Comparison of ENCODE assay signal across 14 mouse cellular contexts in the genomic region with DNA sequence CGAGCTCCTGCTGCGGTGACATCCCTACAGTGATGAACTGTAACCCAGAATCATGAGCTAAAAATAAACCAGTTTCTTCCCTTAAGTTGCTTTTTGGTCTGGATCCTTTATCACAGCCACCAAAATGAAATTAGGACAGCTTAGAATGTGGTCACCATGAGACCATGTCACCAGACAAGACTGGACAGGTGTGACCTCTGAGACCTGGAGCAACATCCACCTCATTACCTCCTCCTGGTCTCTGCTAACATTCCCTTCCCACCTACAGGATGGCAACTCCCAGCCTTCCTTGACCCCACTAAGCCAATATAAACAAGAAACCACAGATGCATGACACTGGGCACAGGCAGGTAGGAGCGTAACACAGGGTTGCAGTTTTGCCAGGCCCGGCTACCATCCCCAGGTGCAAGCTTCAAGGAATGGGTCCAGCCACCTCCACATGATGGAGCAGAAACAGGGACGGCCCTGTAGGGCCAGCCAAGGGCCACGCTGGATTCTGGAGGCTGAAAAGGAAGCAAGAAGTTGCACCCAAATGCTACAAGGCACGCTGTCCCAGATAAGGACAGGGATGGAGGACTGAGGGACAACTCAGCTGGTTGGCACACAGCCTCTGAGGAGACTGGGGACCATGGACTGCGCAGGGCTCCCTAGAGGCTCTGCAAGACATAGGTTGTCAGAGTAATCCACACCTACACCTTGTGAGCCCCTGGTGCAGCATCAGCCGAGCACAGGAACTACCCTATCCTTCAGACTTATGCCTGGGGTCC. TPM values are rescaled to one million over a fixed set of nuclear protein-coding genes. Genes with fewer than 3 reads are reported as not detected.
DNase-seq lines count a peak whose midpoint lies in the region; ATAC-seq and TF ChIP-seq lines count a peak whose summit lies in the region.
"Had no signal": no experiment of that assay in that cellular context is flagged by ENCODE, and none has a peak within 500 bp of the region (broad histone marks: within the 10 kb centered on the region; RNA-seq: fewer than 3 reads in every experiment).

No protein-coding gene starts in this region.

- H3K9me3 ChIP-seq in forebrain, embryonic 10.5 days: no peaks in the 10 kb centered on the region
- H3K9me3 ChIP-seq in forebrain, embryonic 14.5 days (replicated peaks; ENCODE audit: control insufficient read depth, low read length): no peaks in the 10 kb centered on the region
- H3K9me3 ChIP-seq in limb, embryonic 12.5 days: 0 out of 2 replicates have a peak, but pooled peaks cover 5% of the 10 kb centered on the region
- no peaks in the 10 kb centered on the region for H3K9me3 ChIP-seq in limb, embryonic 10.5 days (replicated peaks)
- H3K9me3 ChIP-seq in intestine, postnatal 0 days (ENCODE audit: control insufficient read depth): no peaks in the 10 kb centered on the region
- H3K9me3 ChIP-seq: hindbrain, embryonic 15.5 days; limb, embryonic 13.5 days; midbrain, embryonic 10.5 days had no signal

- peak overlapping the region; percentile 53 for H3K27ac ChIP-seq in forebrain, embryonic 10.5 days
- H3K27ac ChIP-seq in forebrain, embryonic 14.5 days (ENCODE audit: low read depth, low read length): no peak overlapping the region
- H3K27ac ChIP-seq in limb, embryonic 12.5 days: no peak overlapping the region
- no peak overlapping the region for H3K27ac ChIP-seq in limb, embryonic 10.5 days
- no peak overlapping the region for H3K27ac ChIP-seq in intestine, postnatal 0 days (ENCODE audit: low read depth, low read length)
- H3K27ac ChIP-seq: hindbrain, embryonic 15.5 days; midbrain, embryonic 10.5 days had no signal

- H3K4me1 ChIP-seq in forebrain, embryonic 10.5 days: peaks cover 22% of the 10 kb centered on the region
- H3K4me1 ChIP-seq in forebrain, embryonic 14.5 days (ENCODE audit: control insufficient read depth, insufficient read depth, low read length): no peaks in the 10 kb centered on the region
- peaks cover 13% of the 10 kb centered on the region for H3K4me1 ChIP-seq in limb, embryonic 12.5 days (replicated peaks)
- H3K4me1 ChIP-seq in limb, embryonic 10.5 days: peaks cover 25% of the 10 kb centered on the region
- H3K4me1 ChIP-seq in intestine, postnatal 0 days (replicated peaks; ENCODE audit: control insufficient read depth, insufficient read depth, low read length): no peaks in the 10 kb centered on the region
- H3K4me1 ChIP-seq: hindbrain, embryonic 15.5 days had no signal

- TF ChIP-seq CTCF in intestine, postnatal 0 days (IDR thresholded peaks at IDR 0.05; ENCODE audit: low read depth): no peak

- DNase-seq in forebrain, embryonic 10.5 days (ENCODE audit: extremely low spot score, low spot score): no peak
- DNase-seq in forebrain, embryonic 14.5 days (ENCODE audit: low spot score): no peak
- no peak for DNase-seq in limb, embryonic 10.5 days (ENCODE audit: low spot score)
- no peak for DNase-seq in right cerebral cortex, postnatal 4 days
- DNase-seq: adrenal gland, postnatal 10 days; kidney, adult 9 months; layer of hippocampus, postnatal 36 days had no signal

- H3K27me3 ChIP-seq in forebrain, embryonic 10.5 days (ENCODE audit: poor library complexity, severe bottlenecking): no peaks in the 10 kb centered on the region
- no peaks in the 10 kb centered on the region for H3K27me3 ChIP-seq in forebrain, embryonic 14.5 days (replicated peaks; ENCODE audit: control insufficient read depth, insufficient read depth, low read length)
- H3K27me3 ChIP-seq in limb, embryonic 12.5 days: no peaks in the 10 kb centered on the region
- H3K27me3 ChIP-seq in limb, embryonic 10.5 days (ENCODE audit: low read depth, poor library complexity, severe bottlenecking): no peaks in the 10 kb centered on the region
- H3K27me3 ChIP-seq in intestine, postnatal 0 days (replicated peaks; ENCODE audit: control insufficient read depth, insufficient read depth, low read length): no peaks in the 10 kb centered on the region
- H3K27me3 ChIP-seq: hindbrain, embryonic 15.5 days; limb, embryonic 13.5 days had no signal

- no peaks in the 10 kb centered on the region for H3K36me3 ChIP-seq in forebrain, embryonic 10.5 days (replicated peaks)
- H3K36me3 ChIP-seq in forebrain, embryonic 14.5 days (ENCODE audit: control insufficient read depth, insufficient read depth, low read length): no peaks in the 10 kb centered on the region
- no peaks in the 10 kb centered on the region for H3K36me3 ChIP-seq in limb, embryonic 12.5 days
- peaks cover 15% of the 10 kb centered on the region for H3K36me3 ChIP-seq in limb, embryonic 10.5 days
- no peaks in the 10 kb centered on the region; the same call in 1 of the 2 replicates for H3K36me3 ChIP-seq in intestine, postnatal 0 days (ENCODE audit: control insufficient read depth, insufficient read depth)
- H3K36me3 ChIP-seq: hindbrain, embryonic 15.5 days; midbrain, embryonic 10.5 days had no signal

- no peak overlapping the region for H3K4me2 ChIP-seq in forebrain, embryonic 14.5 days (ENCODE audit: low read length)
- H3K4me2 ChIP-seq in limb, embryonic 12.5 days: no peak overlapping the region
- no peak overlapping the region for H3K4me2 ChIP-seq in intestine, postnatal 0 days (replicated peaks; ENCODE audit: low read depth)
- H3K4me2 ChIP-seq: hindbrain, embryonic 15.5 days; limb, embryonic 13.5 days had no signal

- ATAC-seq in forebrain, embryonic 14.5 days: no peak
- no peak for ATAC-seq in limb, embryonic 12.5 days (ENCODE audit: insufficient number of reproducible peaks, insufficient read depth, low FRiP score, low TSS enrichment, low read depth)
- peak; percentile 43 for ATAC-seq in erythroid progenitor cell, adult 5-6 weeks (replicated peaks; ENCODE audit: low FRiP score, poor library complexity, severe bottlenecking)
- peak; percentile 28; the same call in 1 of the 2 replicates for ATAC-seq in megakaryocyte progenitor cell, adult 5-6 weeks (replicated peaks; ENCODE audit: poor library complexity)
- no peak for ATAC-seq in intestine, postnatal 0 days

- no peak overlapping the region for H3K9ac ChIP-seq in forebrain, embryonic 14.5 days (ENCODE audit: low read length)
- 0 out of 2 replicates have a peak overlapping the region, but pooled peaks have one; percentile 23 for H3K9ac ChIP-seq in limb, embryonic 12.5 days (replicated peaks)
- H3K9ac ChIP-seq in intestine, postnatal 0 days (ENCODE audit: low read depth, low read length): no peak overlapping the region
- H3K9ac ChIP-seq: hindbrain, embryonic 15.5 days; limb, embryonic 13.5 days had no signal

- 93% methylated on average over 9 of the region's 9 CpGs for WGBS in forebrain, embryonic 10.5 days
- 89% methylated on average over 9 of the region's 9 CpGs for WGBS in forebrain, embryonic 14.5 days
- 92% methylated on average over 9 of the region's 9 CpGs for WGBS in limb, embryonic 12.5 days
- 96% methylated on average over 9 of the region's 9 CpGs for WGBS in limb, embryonic 10.5 days
- 95% methylated on average over 9 of the region's 9 CpGs for WGBS in intestine, postnatal 0 days

- no peak overlapping the region for H3K4me3 ChIP-seq in forebrain, embryonic 10.5 days
- H3K4me3 ChIP-seq in forebrain, embryonic 14.5 days (ENCODE audit: low read depth, low read length): no peak overlapping the region
- no peak overlapping the region for H3K4me3 ChIP-seq in limb, embryonic 12.5 days (replicated peaks)
- H3K4me3 ChIP-seq in limb, embryonic 10.5 days: no peak overlapping the region
- no peak overlapping the region for H3K4me3 ChIP-seq in intestine, postnatal 0 days (ENCODE audit: low read depth, low read length)
- H3K4me3 ChIP-seq: hindbrain, embryonic 15.5 days; limb, embryonic 13.5 days; midbrain, embryonic 10.5 days had no signal

RNA-seq across cellular contexts. Expression of gene Piezo1, which starts 12.6 kb away (rescaled TPM):
- 6.1 and 8.8 TPM in 2 replicates for polyA plus RNA-seq in forebrain, embryonic 10.5 days (2016; fragmentation: Nextera tagmentation; extraction: Ambion mirVana)
- polyA plus RNA-seq in forebrain, embryonic 14.5 days (2014; fragmentation: Nextera tagmentation; extraction: Ambion mirVana): 1.2 and 1.6 TPM in 2 replicates
- polyA plus RNA-seq in limb, embryonic 12.5 days (2016; fragmentation: Nextera tagmentation; extraction: Ambion mirVana): 11.9 and 13.9 TPM in 2 replicates
- polyA plus RNA-seq in limb, embryonic 10.5 days (2016; fragmentation: Nextera tagmentation; extraction: Ambion mirVana): 10.7 and 11.8 TPM in 2 replicates
- 32.1 and 43.2 TPM in 2 replicates for total RNA-seq in erythroid progenitor cell, adult 5-6 weeks (2015; ENCODE audit: low replicate concordance)
- total RNA-seq in erythroid progenitor cell, adult 5-6 weeks (2017; ENCODE audit: low replicate concordance): 31.8 and 52.9 TPM in 2 replicates
- 25.8 and 38.5 TPM in 2 replicates for total RNA-seq in megakaryocyte progenitor cell, adult 5-6 weeks (2015)
- total RNA-seq in megakaryocyte progenitor cell, adult 5-6 weeks (2017): 15.5 and 22.3 TPM in 2 replicates
- polyA plus RNA-seq in intestine, postnatal 0 days (2015; fragmentation: Nextera tagmentation; extraction: Ambion mirVana): 4.4 and 7.3 TPM in 2 replicates

RNA-seq across cellular contexts. Expression of gene Cdt1, which starts 29.3 kb away (rescaled TPM):
- polyA plus RNA-seq in forebrain, embryonic 10.5 days (2016; fragmentation: Nextera tagmentation; extraction: Ambion mirVana): 73.2 and 79.8 TPM in 2 replicates
- polyA plus RNA-seq in forebrain, embryonic 14.5 days (2014; fragmentation: Nextera tagmentation; extraction: Ambion mirVana): 12.8 and 13.4 TPM in 2 replicates
- 52.3 and 52.7 TPM in 2 replicates for polyA plus RNA-seq in limb, embryonic 12.5 days (2016; fragmentation: Nextera tagmentation; extraction: Ambion mirVana)
- polyA plus RNA-seq in limb, embryonic 10.5 days (2016; fragmentation: Nextera tagmentation; extraction: Ambion mirVana): 68.9 and 75.6 TPM in 2 replicates
- 55.5 and 65.8 TPM in 2 replicates for total RNA-seq in erythroid progenitor cell, adult 5-6 weeks (2015; ENCODE audit: low replicate concordance)
- total RNA-seq in erythroid progenitor cell, adult 5-6 weeks (2017; ENCODE audit: low replicate concordance): 33.0 and 77.8 TPM in 2 replicates
- 52.4 and 62.0 TPM in 2 replicates for total RNA-seq in megakaryocyte progenitor cell, adult 5-6 weeks (2015)
- total RNA-seq in megakaryocyte progenitor cell, adult 5-6 weeks (2017): 40.8 and 49.6 TPM in 2 replicates
- 13.3 and 14.0 TPM in 2 replicates for polyA plus RNA-seq in intestine, postnatal 0 days (2015; fragmentation: Nextera tagmentation; extraction: Ambion mirVana)

RNA-seq across cellular contexts. Expression of gene Aprt, which starts 38.2 kb away (rescaled TPM):
- 313 and 321 TPM in 2 replicates for polyA plus RNA-seq in forebrain, embryonic 10.5 days (2016; fragmentation: Nextera tagmentation; extraction: Ambion mirVana)
- polyA plus RNA-seq in forebrain, embryonic 14.5 days (2014; fragmentation: Nextera tagmentation; extraction: Ambion mirVana): 200 and 247 TPM in 2 replicates
- polyA plus RNA-seq in limb, embryonic 12.5 days (2016; fragmentation: Nextera tagmentation; extraction: Ambion mirVana): 299 and 305 TPM in 2 replicates
- 285 and 308 TPM in 2 replicates for polyA plus RNA-seq in limb, embryonic 10.5 days (2016; fragmentation: Nextera tagmentation; extraction: Ambion mirVana)
- total RNA-seq in erythroid progenitor cell, adult 5-6 weeks (2015; ENCODE audit: low replicate concordance): 39.4 and 53.7 TPM in 2 replicates
- 12.3 and 15.5 TPM in 2 replicates for total RNA-seq in erythroid progenitor cell, adult 5-6 weeks (2017; ENCODE audit: low replicate concordance)
- 258 and 268 TPM in 2 replicates for total RNA-seq in megakaryocyte progenitor cell, adult 5-6 weeks (2015)
- 117 and 152 TPM in 2 replicates for total RNA-seq in megakaryocyte progenitor cell, adult 5-6 weeks (2017)
- polyA plus RNA-seq in intestine, postnatal 0 days (2015; fragmentation: Nextera tagmentation; extraction: Ambion mirVana): 676 and 681 TPM in 2 replicates

Comparison
In these comparisons a context has a peak if more than half of its experiments do, and no peak if none do; other contexts are left out.
1. ATAC-seq: peak in erythroid progenitor cell, adult 5-6 weeks (single experiment) and megakaryocyte progenitor cell, adult 5-6 weeks (single experiment); none in forebrain, embryonic 14.5 days (single experiment), limb, embryonic 12.5 days (single experiment) and intestine, postnatal 0 days (single experiment).